Mouse (Mus musculus) MEL (cell line): Measurements from ENCODE around the gene Fgd2.

Experiments
- CHD2 ChIP-seq: IDR thresholded peaks from 2 replicates; pipeline ENCODE4 v1.6.1; 2011; ENCODE audit warnings: low read length, improper control_type of control experiment
- CTCF ChIP-seq, 3 experiments: IDR thresholded peaks in 2 of 3; conservative IDR thresholded peaks in 1 of 3; 2 replicates each; pipeline ENCODE4 v1.5.1; 2011 to 2012; ENCODE audit warnings: low read length in 3 of 3, low read depth in 2 of 3, mild to moderate bottlenecking in 2 of 3, improper control_type of control experiment in 1 of 3, inconsistent platforms in 1 of 3, mixed read lengths in 1 of 3, moderate library complexity in 1 of 3; ENCODE audit not compliant: control insufficient read depth in 1 of 3, insufficient read depth in 1 of 3, poor library complexity in 1 of 3, severe bottlenecking in 1 of 3
- HCFC1 ChIP-seq: IDR thresholded peaks from 2 replicates; pipeline ENCODE4 v1.6.1; 2012; ENCODE audit warnings: low read depth, mild to moderate bottlenecking, inconsistent platforms, low read length, improper control_type of control experiment, moderate library complexity
- MYB ChIP-seq: IDR thresholded peaks from 2 replicates; pipeline ENCODE4 v1.6.1; 2011; ENCODE audit warnings: mild to moderate bottlenecking, low read depth, low read length, improper control_type of control experiment
- MYC ChIP-seq: IDR thresholded peaks from 2 replicates; pipeline ENCODE4 v1.6.1; 2011; ENCODE audit warnings: low read depth, mild to moderate bottlenecking, low read length, improper control_type of control experiment, moderate library complexity
- POLR2A ChIP-seq, 2 experiments: IDR thresholded peaks; 2 replicates each; pipeline ENCODE4 v1.6.1; 2011 to 2012; ENCODE audit warnings: low read length in 2 of 2, mild to moderate bottlenecking in 2 of 2, control low read depth in 1 of 2, improper control_type of control experiment in 1 of 2, low read depth in 1 of 2, moderate library complexity in 1 of 2; ENCODE audit not compliant: control insufficient read depth in 1 of 2, insufficient read depth in 1 of 2, poor library complexity in 1 of 2
- POLR2AphosphoS2 ChIP-seq: IDR thresholded peaks from 2 replicates; pipeline ENCODE4 v1.6.1; 2011; ENCODE audit warnings: low read length, improper control_type of control experiment
- TCF12 ChIP-seq: IDR thresholded peaks from 2 replicates; pipeline ENCODE4 v1.6.1; 2014; ENCODE audit warnings: low read depth, mild to moderate bottlenecking, inconsistent platforms, low read length, improper control_type of control experiment, moderate library complexity
- UBTF ChIP-seq: IDR thresholded peaks from 2 replicates; pipeline ENCODE4 v1.6.1; 2012; ENCODE audit warnings: low read depth, mild to moderate bottlenecking, inconsistent platforms, low read length, improper control_type of control experiment, moderate library complexity, borderline replicate concordance; ENCODE audit not compliant: insufficient read depth
- USF1 ChIP-seq: IDR thresholded peaks from 2 replicates; pipeline ENCODE4 v1.6.1; 2014; ENCODE audit warnings: low read depth, mild to moderate bottlenecking, inconsistent platforms, low read length, improper control_type of control experiment, moderate library complexity
- ZC3H11A ChIP-seq: IDR thresholded peaks from 2 replicates; pipeline ENCODE4 v1.6.1; 2012; ENCODE audit warnings: low read depth, mild to moderate bottlenecking, inconsistent platforms, low read length, improper control_type of control experiment
- ZNF384 ChIP-seq: IDR thresholded peaks from 2 replicates; pipeline ENCODE4 v1.6.1; 2012; ENCODE audit warnings: low read depth, mild to moderate bottlenecking, inconsistent platforms, low read length, improper control_type of control experiment

GRCm38 (mm10) chr17:29384850-29385438 is 24.2 kb downstream of the Fgd2 start:
- TF ChIP-seq POLR2A (IDR thresholded peaks at IDR 0.05; ENCODE audit: control insufficient read depth in 1 of 2, insufficient read depth in 1 of 2, low read depth in 1 of 2, low read length in 2 of 2, poor library complexity in 1 of 2): no peak
- no peak for TF ChIP-seq POLR2AphosphoS2
- TF ChIP-seq MYC: no peak
- TF ChIP-seq TCF12: no peak
- TF ChIP-seq ZC3H11A: no peak
- TF ChIP-seq USF1: no peak
- no peak for TF ChIP-seq UBTF
- no peak for TF ChIP-seq ZNF384
- TF ChIP-seq MYB: no peak
- TF ChIP-seq CTCF (IDR thresholded peaks at IDR 0.05 in 2 of 3, conservative IDR thresholded peaks at IDR 0.05 in 1 of 3; ENCODE audit: control insufficient read depth in 1 of 3, insufficient read depth in 1 of 3, low read depth in 2 of 3, low read length in 3 of 3, poor library complexity in 1 of 3, severe bottlenecking in 1 of 3): no peak
- no peak for TF ChIP-seq CHD2
- TF ChIP-seq HCFC1: no peak
